Mouse (Mus musculus): ENCODE measurements at regions not wholly inside any gene's neighbourhood (a gene's known extent, or its start where the extent isn't known, plus 50 kb on each side); places are given as distances from the start of the nearest gene placed in this dataset.

DNA sequence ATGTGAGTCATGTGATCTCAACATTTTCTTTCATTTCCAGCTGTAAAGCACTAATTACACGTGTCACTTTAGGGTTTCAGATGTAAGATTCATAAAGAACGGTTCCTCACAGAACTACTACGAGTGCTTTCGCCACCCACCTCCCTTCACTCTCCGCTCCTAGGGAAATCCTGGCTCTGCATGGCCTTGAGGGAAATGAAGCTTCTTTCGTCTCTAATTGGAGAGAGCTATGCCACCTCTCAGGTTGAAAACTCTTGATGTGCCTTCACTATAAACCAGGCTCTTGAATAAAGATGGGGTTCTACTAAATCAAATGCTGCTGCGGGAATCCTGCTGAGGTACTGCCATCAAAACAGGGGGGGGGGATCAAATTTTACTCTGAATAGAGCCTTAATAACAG, 686.0 kb upstream of the Hs3st1 start:
- no peak for DNase-seq (ENCODE audit: low read depth, low spot score)
- no peak overlapping the region for H3K27ac ChIP-seq (ENCODE audit: insufficient read depth, low read depth, low read length, poor library complexity, severe bottlenecking)
- H3K4me1 ChIP-seq (ENCODE audit: control insufficient read depth in 2 of 2, insufficient read depth in 2 of 2, low read length in 2 of 2, poor library complexity in 1 of 2), result no peaks in the 10 kb centered on the region
- in situ Hi-C loops (cut with MboI; ENCODE audit: low sequenced_read_pairs in 2 of 2, unreplicated experiment in 2 of 2), result no loop called here
- no peaks in the 10 kb centered on the region for H3K9me3 ChIP-seq (ENCODE audit: control insufficient read depth, insufficient read depth, low read depth, low read length)
- no peak overlapping the region for H3K4me3 ChIP-seq (ENCODE audit: insufficient read depth in 1 of 2, low read depth in 1 of 2, low read length in 2 of 2, poor library complexity in 1 of 2, severe bottlenecking in 1 of 2)
- H3K36me3 ChIP-seq (ENCODE audit: control insufficient read depth, insufficient read depth, low read length, poor library complexity, severe bottlenecking), result no peaks in the 10 kb centered on the region
- TF ChIP-seq CHD2 (IDR thresholded peaks at IDR 0.05; ENCODE audit: low read depth, low read length), result no peak
- no peak for TF ChIP-seq MAFK (IDR thresholded peaks at IDR 0.05; ENCODE audit: insufficient read depth, low read depth, low read length)
- no peak for TF ChIP-seq ZNF384 (IDR thresholded peaks at IDR 0.05; ENCODE audit: low read depth, low read length)
- no peak for TF ChIP-seq ZC3H11A (IDR thresholded peaks at IDR 0.05; ENCODE audit: borderline replicate concordance, low read depth, low read length)
- TF ChIP-seq HCFC1 (IDR thresholded peaks at IDR 0.05; ENCODE audit: borderline replicate concordance, insufficient read depth, low read length), result no peak
- no peak overlapping the region for H3K9ac ChIP-seq (ENCODE audit: insufficient read depth, low read depth, low read length, poor library complexity, severe bottlenecking)

DNA sequence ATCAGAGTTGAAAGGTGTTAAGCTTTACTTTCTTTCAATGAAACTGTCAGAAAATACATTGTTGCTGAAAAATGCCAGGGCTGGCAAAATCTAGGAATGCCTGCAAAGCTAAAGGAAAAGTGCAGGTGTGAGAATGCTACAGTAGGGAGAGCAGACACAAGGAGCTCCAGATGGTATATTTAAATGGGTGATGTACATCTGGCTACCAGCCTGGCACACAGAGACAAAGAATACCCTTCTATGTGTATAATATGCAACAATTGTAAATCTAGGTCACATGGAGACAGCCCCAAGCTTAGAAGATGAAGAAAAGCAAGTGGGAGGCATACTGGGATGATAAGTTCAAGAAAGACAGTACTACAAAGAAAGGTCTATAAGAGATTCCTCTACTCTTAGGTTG, 647.4 kb upstream of the Hs3st1 start:
- no peaks in the 10 kb centered on the region for H3K36me3 ChIP-seq (ENCODE audit: control insufficient read depth, insufficient read depth, low read length, poor library complexity, severe bottlenecking)
- no peak overlapping the region for H3K9ac ChIP-seq (ENCODE audit: insufficient read depth, low read depth, low read length, poor library complexity, severe bottlenecking)
- no peak overlapping the region for H3K4me3 ChIP-seq (ENCODE audit: insufficient read depth in 1 of 2, low read depth in 1 of 2, low read length in 2 of 2, poor library complexity in 1 of 2, severe bottlenecking in 1 of 2)
- in situ Hi-C loops (cut with MboI; ENCODE audit: low sequenced_read_pairs in 2 of 2, unreplicated experiment in 2 of 2), result no loop called here
- H3K4me1 ChIP-seq (ENCODE audit: control insufficient read depth in 2 of 2, insufficient read depth in 2 of 2, low read length in 2 of 2, poor library complexity in 1 of 2), result no peaks in the 10 kb centered on the region
- H3K27ac ChIP-seq (ENCODE audit: insufficient read depth, low read depth, low read length, poor library complexity, severe bottlenecking), result no peak overlapping the region
- TF ChIP-seq ZNF384 (IDR thresholded peaks at IDR 0.05; ENCODE audit: low read depth, low read length) (no peak), HCFC1 (IDR thresholded peaks at IDR 0.05; ENCODE audit: borderline replicate concordance, insufficient read depth, low read length) (no peak), CHD2 (IDR thresholded peaks at IDR 0.05; ENCODE audit: low read depth, low read length) (no peak), ZC3H11A (IDR thresholded peaks at IDR 0.05; ENCODE audit: borderline replicate concordance, low read depth, low read length) (no peak), MAFK (IDR thresholded peaks at IDR 0.05; ENCODE audit: insufficient read depth, low read depth, low read length) (no peak)
- DNase-seq (ENCODE audit: low read depth, low spot score), result no peak
- H3K9me3 ChIP-seq (ENCODE audit: control insufficient read depth, insufficient read depth, low read depth, low read length), result no peaks in the 10 kb centered on the region

DNA sequence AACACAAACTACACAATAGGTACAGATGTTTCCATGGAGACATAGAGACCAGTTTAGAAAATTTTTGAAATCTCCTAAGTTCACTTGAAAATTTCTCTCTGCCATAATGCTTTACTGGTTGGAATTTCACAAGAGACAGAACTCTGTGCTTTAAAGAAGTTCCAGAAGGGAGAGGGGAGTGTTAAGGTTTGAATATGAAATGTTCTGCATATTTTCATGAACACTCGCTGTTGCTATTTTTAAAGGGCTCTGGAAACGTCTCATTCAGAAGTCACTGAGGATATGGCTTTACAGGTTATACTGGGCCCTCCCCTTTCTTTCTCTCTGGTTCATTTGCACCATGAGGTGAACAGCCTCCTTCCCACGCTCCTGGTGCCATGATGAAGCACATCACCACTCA, 639.5 kb upstream of the Hs3st1 start:
- no peak for DNase-seq (ENCODE audit: low read depth, low spot score)
- Histone ChIP-seq H3K9ac (ENCODE audit: insufficient read depth, low read depth, low read length, poor library complexity, severe bottlenecking) (no peak overlapping the region), H3K4me3 (ENCODE audit: insufficient read depth in 1 of 2, low read depth in 1 of 2, low read length in 2 of 2, poor library complexity in 1 of 2, severe bottlenecking in 1 of 2) (no peak overlapping the region), H3K27ac (ENCODE audit: insufficient read depth, low read depth, low read length, poor library complexity, severe bottlenecking) (no peak overlapping the region), H3K36me3 (ENCODE audit: control insufficient read depth, insufficient read depth, low read length, poor library complexity, severe bottlenecking) (no peaks in the 10 kb centered on the region), H3K9me3 (ENCODE audit: control insufficient read depth, insufficient read depth, low read depth, low read length) (no peaks in the 10 kb centered on the region), H3K4me1 (ENCODE audit: control insufficient read depth in 2 of 2, insufficient read depth in 2 of 2, low read length in 2 of 2, poor library complexity in 1 of 2) (no peaks in the 10 kb centered on the region)
- TF ChIP-seq MAFK (IDR thresholded peaks at IDR 0.05; ENCODE audit: insufficient read depth, low read depth, low read length) (no peak), ZNF384 (IDR thresholded peaks at IDR 0.05; ENCODE audit: low read depth, low read length) (no peak), ZC3H11A (IDR thresholded peaks at IDR 0.05; ENCODE audit: borderline replicate concordance, low read depth, low read length) (no peak), CHD2 (IDR thresholded peaks at IDR 0.05; ENCODE audit: low read depth, low read length) (no peak), HCFC1 (IDR thresholded peaks at IDR 0.05; ENCODE audit: borderline replicate concordance, insufficient read depth, low read length) (no peak)
- in situ Hi-C loops (cut with MboI; ENCODE audit: low sequenced_read_pairs in 2 of 2, unreplicated experiment in 2 of 2), result no loop called here

DNA sequence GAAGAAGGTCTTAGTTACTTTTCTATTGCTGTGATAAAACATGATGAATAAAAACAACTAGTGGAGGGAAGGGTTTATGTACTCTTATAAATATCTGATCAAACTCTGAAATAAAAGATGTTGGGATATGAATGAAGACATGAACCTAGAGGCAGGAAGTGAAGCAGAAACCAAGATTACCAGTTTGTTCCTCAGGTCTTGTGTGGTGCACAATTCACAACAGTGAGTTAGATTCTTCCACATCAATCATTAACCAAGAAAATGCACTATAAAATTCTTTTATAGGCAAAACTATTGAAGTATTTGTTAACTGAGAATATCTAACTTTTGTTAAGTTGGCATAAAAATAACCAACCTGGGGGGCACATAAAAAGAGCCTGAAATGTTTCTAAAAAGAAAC, 634.3 kb upstream of the Hs3st1 start:
- Histone ChIP-seq H3K4me3 (ENCODE audit: insufficient read depth in 1 of 2, low read depth in 1 of 2, low read length in 2 of 2, poor library complexity in 1 of 2, severe bottlenecking in 1 of 2) (no peak overlapping the region), H3K9me3 (ENCODE audit: control insufficient read depth, insufficient read depth, low read depth, low read length) (no peaks in the 10 kb centered on the region), H3K4me1 (ENCODE audit: control insufficient read depth in 2 of 2, insufficient read depth in 2 of 2, low read length in 2 of 2, poor library complexity in 1 of 2) (no peaks in the 10 kb centered on the region), H3K9ac (ENCODE audit: insufficient read depth, low read depth, low read length, poor library complexity, severe bottlenecking) (no peak overlapping the region), H3K36me3 (ENCODE audit: control insufficient read depth, insufficient read depth, low read length, poor library complexity, severe bottlenecking) (no peaks in the 10 kb centered on the region), H3K27ac (ENCODE audit: insufficient read depth, low read depth, low read length, poor library complexity, severe bottlenecking) (no peak overlapping the region)
- no peak for TF ChIP-seq MAFK (IDR thresholded peaks at IDR 0.05; ENCODE audit: insufficient read depth, low read depth, low read length)
- TF ChIP-seq ZNF384 (IDR thresholded peaks at IDR 0.05; ENCODE audit: low read depth, low read length), result no peak
- no peak for TF ChIP-seq HCFC1 (IDR thresholded peaks at IDR 0.05; ENCODE audit: borderline replicate concordance, insufficient read depth, low read length)
- no peak for TF ChIP-seq CHD2 (IDR thresholded peaks at IDR 0.05; ENCODE audit: low read depth, low read length)
- no peak for TF ChIP-seq ZC3H11A (IDR thresholded peaks at IDR 0.05; ENCODE audit: borderline replicate concordance, low read depth, low read length)
- in situ Hi-C loops (cut with MboI; ENCODE audit: low sequenced_read_pairs in 2 of 2, unreplicated experiment in 2 of 2), result no loop called here
- no peak for DNase-seq (ENCODE audit: low read depth, low spot score)

DNA sequence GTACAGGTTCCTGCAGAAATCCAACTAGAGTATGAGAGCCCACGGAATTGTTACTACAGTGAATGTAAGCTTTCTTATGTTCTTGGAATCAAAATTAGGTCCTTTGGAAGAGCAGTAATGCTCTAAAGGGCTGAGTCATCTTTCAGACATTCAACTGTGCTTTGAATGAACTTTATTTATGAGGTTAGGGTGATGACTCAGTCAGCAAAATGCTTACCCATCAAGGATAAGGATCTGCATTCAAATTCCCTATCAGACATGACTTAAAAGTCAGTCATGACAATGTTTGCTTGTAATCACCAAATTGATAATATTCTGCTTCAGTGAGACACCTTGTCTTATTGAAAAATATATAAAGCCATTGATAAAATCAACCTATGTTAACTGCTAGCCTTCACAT, 611.7 kb upstream of the Hs3st1 start:
- H3K4me1 ChIP-seq (ENCODE audit: control insufficient read depth in 2 of 2, insufficient read depth in 2 of 2, low read length in 2 of 2, poor library complexity in 1 of 2), result no peaks in the 10 kb centered on the region
- in situ Hi-C loops (cut with MboI; ENCODE audit: low sequenced_read_pairs in 2 of 2, unreplicated experiment in 2 of 2), result no loop called here

More for the DNA sequence above, 611.7 kb upstream of the Hs3st1 start:
- no peak overlapping the region for H3K9ac ChIP-seq (ENCODE audit: insufficient read depth, low read depth, low read length, poor library complexity, severe bottlenecking)
- no peaks in the 10 kb centered on the region for H3K9me3 ChIP-seq (ENCODE audit: control insufficient read depth, insufficient read depth, low read depth, low read length)
- DNase-seq (ENCODE audit: low read depth, low spot score), result no peak
- TF ChIP-seq ZC3H11A (IDR thresholded peaks at IDR 0.05; ENCODE audit: borderline replicate concordance, low read depth, low read length) (no peak), MAFK (IDR thresholded peaks at IDR 0.05; ENCODE audit: insufficient read depth, low read depth, low read length) (no peak), CHD2 (IDR thresholded peaks at IDR 0.05; ENCODE audit: low read depth, low read length) (no peak), ZNF384 (IDR thresholded peaks at IDR 0.05; ENCODE audit: low read depth, low read length) (no peak), HCFC1 (IDR thresholded peaks at IDR 0.05; ENCODE audit: borderline replicate concordance, insufficient read depth, low read length) (no peak)
- H3K4me3 ChIP-seq (ENCODE audit: insufficient read depth in 1 of 2, low read depth in 1 of 2, low read length in 2 of 2, poor library complexity in 1 of 2, severe bottlenecking in 1 of 2), result no peak overlapping the region
- H3K27ac ChIP-seq (ENCODE audit: insufficient read depth, low read depth, low read length, poor library complexity, severe bottlenecking), result no peak overlapping the region
- no peaks in the 10 kb centered on the region for H3K36me3 ChIP-seq (ENCODE audit: control insufficient read depth, insufficient read depth, low read length, poor library complexity, severe bottlenecking)
